Mouse (Mus musculus) bone marrow macrophage, adult 2 months (primary cell): Measurements from ENCODE around the gene Rnf166.

Source experiments
- CTCF ChIP-seq: IDR thresholded peaks from 2 replicates; pipeline ENCODE4 v1.5.1; 2012; ENCODE audit warnings: low read depth, mild to moderate bottlenecking, low read length, moderate library complexity
- POLR2A ChIP-seq: IDR thresholded peaks from 2 replicates; pipeline ENCODE4 v1.6.1; 2012; ENCODE audit warnings: mild to moderate bottlenecking, low read depth, low read length, borderline replicate concordance

DNA sequence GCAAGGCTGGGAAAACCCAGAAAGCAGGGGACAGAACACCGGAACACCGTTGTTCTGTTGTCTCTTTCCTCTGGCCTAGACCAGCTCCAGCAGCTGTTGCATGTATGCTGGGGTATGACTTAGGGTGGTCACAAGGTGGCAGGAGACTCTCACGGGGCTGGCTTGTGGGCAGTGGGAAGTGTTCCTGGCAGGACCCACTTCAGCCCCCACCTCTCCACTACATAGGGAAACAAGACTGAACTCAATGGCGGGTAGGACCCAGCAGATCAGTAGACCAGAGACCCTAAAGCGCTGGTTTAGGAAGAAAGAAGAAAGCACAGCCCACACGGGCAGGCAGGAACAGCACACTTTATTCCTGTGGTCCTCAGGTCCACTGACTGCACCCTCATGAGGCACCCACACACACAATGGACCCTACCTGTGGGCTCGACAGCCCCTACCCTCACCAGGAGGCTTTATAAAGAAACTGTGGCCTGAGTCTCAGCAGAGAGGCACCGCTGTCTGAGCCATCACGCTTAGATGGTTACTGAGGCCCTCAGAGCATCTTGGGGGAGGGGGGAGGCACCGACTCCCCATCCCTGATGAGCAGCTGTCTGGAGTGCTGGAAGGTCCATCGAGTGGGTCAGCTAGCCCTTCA is 42.5 kb downstream of the Rnf166 start:
- TF ChIP-seq CTCF (no peak), POLR2A (no peak)
